Mouse (Mus musculus): ENCODE results near the gene Hoxc6. TPM values are rescaled to one million over a fixed set of nuclear protein-coding genes. Genes with fewer than 3 reads are reported as not detected.

The Hoxc6 gene
- total RNA-seq, 2 experiments from 2014 or later: not detected

DNA sequence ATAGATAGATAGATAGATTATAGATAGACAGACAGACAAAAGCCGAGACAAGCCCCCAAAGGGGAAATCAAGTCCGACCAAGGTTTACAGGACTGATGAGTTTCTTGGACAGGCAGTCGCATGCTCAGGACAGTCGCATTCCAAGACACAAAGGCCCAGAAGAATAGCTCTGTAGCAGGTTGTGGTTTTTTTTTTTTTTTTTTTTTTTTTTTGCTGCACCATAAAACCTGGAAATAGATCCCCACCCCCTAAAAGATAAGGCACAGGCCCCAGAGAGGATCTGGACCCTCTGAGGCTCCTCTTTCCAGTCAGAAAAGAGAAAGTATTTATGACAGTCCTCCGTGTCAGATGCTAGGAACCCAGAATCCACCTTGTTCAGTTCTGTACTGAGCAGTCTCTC is 10.0 kb upstream of the Hoxc6 start:
- DNase-seq (ENCODE audit: low spot score in 2 of 2): no peak

GRCm38 (mm10) chr15:102990461-102991397 is 7.3 kb upstream of the Hoxc6 start, which contains the start of gene Hoxc8:
TSS of gene Hoxc8 (plus strand) at chr15:102990607.
- DNase-seq (ENCODE audit: low spot score in 2 of 2): no peak

GRCm38 (mm10) chr15:102991782-102992181 is 6.3 kb upstream of the Hoxc6 start:
- DNase-seq (ENCODE audit: low spot score in 2 of 2): no peak

GRCm38 (mm10) chr15:102992206-102992605 is 5.9 kb upstream of the Hoxc6 start:
- no peak for DNase-seq (ENCODE audit: low spot score in 2 of 2)

DNA sequence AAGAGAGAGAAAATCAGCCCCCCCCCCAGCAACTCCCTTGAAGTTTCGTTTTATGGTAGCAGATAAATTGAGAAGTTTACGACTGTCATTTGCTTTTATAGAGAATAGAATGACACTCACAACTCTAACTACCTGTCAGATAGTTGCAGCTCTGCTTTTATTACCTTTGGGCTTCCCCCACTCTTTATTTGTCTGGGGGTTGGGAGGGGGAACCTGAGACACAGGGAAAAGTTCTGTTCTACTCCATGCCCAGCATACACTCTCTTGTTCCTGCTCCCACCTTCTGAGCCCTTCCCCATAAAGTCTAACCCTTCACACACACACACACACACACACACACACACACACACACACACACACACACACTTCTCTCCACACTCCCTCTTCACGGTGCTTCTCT is 5.2 kb upstream of the Hoxc6 start:
- no peak for DNase-seq (ENCODE audit: low spot score in 2 of 2)

DNA sequence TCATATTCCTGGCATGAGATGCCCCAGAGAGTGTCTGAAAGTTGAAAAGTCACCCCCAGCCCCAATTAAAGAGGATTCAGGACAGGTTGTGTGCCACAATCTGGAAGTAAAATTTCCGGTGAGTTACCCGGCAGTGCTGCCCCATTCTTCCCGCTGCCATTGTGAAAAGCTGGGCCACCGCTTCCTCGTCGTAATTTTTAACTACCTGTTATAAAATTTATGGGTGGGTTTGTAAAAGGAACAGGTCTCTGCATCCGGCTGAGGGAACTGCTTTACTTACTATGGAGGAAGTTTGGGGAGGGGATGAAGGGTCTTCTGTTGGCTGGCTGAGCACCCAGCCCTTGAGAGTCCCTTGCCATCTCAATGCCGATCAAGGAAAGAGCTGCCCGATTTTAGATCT is 1.5 kb upstream of the Hoxc6 start:
- DNase-seq (ENCODE audit: low spot score in 2 of 2): no peak

DNA sequence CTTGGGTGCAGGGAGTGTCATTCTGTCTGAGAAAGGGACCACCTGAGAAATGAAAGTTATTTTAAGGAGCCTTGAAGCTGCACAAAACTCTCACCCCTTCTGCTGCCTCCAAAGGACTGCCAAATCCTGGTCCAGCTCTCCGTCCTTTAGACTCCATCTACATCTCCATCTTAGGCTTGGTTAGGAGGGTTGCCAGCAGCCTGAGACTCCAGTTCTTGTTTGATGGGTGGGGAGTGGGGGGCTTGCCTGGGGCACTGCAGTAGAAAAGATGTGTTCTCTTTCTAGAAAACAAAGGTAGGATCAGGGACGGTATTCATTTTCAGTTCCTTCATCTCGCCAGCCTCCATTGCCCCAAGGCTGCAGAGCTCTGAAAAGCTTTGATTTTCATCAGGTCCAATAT is 626 bp upstream of the Hoxc6 start:
- DNase-seq (ENCODE audit: low spot score in 2 of 2): no peak

- no peak for DNase-seq (ENCODE audit: low spot score in 2 of 2)
These were observed 638 bp downstream of the Hoxc6 start for GRCm38 (mm10) chr15:102998608-102999182.

GRCm38 (mm10) chr15:102999183-102999831 is 1.2 kb downstream of the Hoxc6 start:
- DNase-seq (ENCODE audit: low spot score in 2 of 2): peak in 1 of 2 experiments; percentile 58

DNA sequence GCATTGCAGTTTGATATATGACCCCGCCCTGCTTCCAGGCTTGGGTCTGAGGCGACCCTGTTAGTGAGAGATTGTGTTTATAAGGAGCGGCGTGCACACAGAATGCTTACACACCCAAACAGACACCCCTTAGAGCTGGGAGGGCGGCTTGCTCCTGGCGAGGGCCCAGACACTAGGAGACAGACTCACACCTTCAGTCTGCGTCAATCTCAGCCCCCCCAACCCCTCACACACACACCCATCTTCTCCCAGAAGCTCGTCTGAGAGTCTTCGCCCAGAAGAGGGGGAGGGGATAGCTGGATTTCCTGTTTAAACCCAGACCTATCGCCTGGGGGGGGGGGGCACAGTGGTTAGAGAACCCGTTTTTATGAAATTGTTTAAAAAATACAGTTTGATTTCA is 1.9 kb downstream of the Hoxc6 start:
- no peak for DNase-seq (ENCODE audit: low spot score in 2 of 2)

- DNase-seq (ENCODE audit: low spot score in 2 of 2): no peak
These were observed 2.4 kb downstream of the Hoxc6 start for GRCm38 (mm10) chr15:103000501-103000901.

- DNase-seq (ENCODE audit: low spot score in 2 of 2): no peak
These were observed 3.3 kb downstream of the Hoxc6 start for GRCm38 (mm10) chr15:103001370-103001769.

GRCm38 (mm10) chr15:103002156-103002555 is 4.1 kb downstream of the Hoxc6 start:
- DNase-seq (ENCODE audit: low spot score in 2 of 2): no peak

DNA sequence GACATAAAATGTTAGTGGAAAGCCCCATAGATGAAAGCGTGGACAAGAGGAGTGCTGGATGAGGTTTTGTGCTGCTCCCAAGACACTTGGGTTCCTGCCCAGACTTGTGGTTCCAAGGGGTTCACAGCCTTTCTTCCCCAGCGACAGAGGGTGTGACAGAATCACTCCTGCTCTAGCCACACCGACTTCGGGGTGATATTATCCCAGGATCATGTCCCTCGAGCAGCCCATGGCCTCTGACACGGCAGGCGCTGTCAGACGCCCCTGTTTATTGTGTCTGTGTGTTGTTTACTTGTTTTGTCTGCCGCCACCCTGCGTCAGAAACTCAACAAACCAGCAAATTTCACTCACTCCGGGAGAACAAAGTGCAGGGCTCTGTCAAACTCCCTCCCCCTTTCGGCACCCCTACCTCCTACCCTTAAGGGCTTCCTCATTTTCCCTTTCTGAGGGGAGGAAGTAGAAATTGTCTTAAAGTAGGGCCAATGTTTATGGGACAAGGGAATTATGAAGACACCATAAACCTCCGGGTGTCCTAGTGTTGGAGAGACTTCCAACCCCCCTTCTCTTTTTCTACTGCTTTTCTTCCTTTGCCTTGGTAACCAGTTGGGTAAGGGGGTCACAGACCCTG is 4.9 kb downstream of the Hoxc6 start:
- no peak for DNase-seq (ENCODE audit: low spot score in 2 of 2)

DNA sequence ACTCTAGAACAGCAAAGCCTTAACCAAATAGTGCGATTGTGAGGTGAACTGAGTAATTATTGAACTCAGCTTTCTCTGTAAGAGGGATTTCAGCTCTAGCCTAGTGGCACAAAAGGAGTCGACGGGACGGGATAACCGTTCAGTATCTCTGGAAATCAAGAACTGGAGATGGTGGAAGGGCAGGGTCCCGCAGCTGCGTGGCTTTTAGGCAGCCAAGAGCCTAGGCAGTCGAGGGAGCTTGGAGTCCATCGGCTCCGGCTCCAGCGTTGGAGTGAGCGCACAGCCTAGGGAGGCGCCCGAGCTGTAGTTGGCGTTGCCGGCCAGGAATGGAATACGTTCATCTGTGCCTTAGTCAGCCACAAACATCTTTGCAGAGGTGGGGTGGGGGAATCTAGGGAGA is 7.3 kb downstream of the Hoxc6 start:
- no peak for DNase-seq (ENCODE audit: low spot score in 2 of 2)

- no peak for DNase-seq (ENCODE audit: low spot score in 2 of 2)
These were observed 7.7 kb downstream of the Hoxc6 start for GRCm38 (mm10) chr15:103005797-103006196.

DNA sequence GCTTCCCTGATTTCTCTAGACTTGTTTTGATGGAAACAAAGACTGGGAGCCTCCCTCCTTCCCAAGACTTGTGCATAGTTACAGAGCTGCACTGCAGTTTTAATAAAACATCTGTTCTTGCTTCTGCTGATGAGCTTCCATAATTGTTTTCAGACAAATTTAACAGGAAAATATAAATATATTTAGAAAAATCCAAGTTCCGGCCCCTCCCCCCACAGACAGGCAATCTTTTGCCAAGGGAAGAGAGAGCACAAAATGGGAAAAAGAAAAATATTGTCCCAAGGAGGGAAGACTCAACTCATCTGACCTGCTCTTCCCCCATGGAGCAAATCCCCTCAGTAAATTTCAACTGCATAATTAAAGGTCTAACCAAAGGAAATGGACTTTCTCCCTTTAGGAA is 8.3 kb downstream of the Hoxc6 start:
- no peak for DNase-seq (ENCODE audit: low spot score in 2 of 2)

DNA sequence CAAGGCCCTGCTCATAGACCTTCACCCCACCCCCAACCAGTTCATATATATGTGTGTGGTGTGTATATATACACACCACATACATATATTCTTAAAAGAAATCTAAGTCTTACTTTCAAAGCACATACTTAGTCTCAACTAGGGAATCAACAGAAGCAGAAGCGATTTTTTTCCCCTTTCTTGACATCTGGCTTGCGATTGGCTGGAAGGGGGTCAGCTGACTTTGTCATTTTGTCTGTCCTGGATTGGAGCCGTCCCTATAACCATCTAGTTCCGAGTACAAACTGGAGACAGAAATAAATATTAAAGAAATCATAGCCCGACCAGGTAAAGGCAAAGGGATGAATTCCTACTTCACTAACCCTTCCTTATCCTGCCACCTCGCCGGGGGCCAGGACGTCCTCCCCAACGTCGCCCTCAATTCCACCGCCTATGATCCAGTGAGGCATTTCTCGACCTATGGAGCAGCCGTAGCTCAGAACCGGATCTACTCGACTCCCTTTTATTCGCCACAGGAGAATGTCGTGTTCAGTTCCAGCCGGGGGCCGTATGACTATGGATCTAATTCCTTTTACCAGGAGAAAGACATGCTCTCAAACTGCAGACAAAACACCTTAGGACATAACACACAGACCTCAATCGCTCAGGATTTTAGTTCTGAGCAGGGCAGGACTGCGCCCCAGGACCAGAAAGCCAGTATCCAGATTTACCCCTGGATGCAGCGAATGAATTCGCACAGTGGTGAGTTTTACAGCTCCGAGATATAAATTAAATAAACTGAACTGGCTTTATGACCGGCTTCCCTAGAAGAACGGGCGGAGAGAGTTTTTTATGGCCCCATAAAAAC is 11.4 kb downstream of the Hoxc6 start:
- no peak for DNase-seq (ENCODE audit: low spot score in 2 of 2)

DNA sequence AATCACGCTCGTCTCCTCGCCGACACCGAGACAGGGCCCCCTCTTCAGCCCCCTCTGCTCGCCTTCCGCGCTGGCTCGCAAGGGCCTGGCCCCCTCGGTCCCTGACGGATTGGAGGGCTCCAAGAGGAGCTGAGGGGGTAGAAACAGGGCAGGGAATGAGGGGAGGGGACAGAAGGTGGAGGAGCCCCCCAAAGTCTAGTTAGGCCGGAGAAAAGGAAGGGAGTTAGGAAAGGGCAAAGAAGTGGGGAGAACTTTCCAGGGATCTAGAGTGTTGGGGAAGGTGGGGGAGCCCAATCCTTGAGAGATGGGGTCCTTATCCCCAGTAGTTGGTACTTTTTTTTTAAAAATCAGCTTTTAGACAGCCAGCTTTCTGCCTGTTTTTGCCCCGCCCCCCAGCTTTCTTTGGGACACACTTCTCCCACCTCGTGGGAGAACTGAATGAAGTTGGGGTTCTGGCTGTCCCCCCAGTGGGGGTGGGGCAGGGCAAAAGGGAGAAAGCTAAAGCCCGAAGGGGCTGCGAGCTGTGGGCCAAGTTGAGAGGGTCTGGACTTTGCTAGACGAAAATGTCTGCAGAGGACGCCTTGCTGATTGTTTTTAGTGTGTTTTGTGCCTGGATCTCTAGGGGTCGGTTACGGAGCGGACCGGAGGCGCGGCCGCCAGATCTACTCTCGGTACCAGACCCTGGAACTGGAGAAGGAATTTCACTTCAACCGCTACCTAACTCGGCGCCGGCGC is 12.2 kb downstream of the Hoxc6 start:
- no peak for DNase-seq (ENCODE audit: low spot score in 2 of 2)
